Mouse (Mus musculus) MEL-GATA-1-ER (cell line): ENCODE data around the gene Sec14l2.

Experiments
- DNase-seq: peaks from one replicate; pipeline ENCODE4 v3.0.0-alpha.2; 2012; ENCODE audit warnings: low read depth; ENCODE audit errors: extremely low read depth

Sec14l2 gene

GRCm38 (mm10) chr11:4099447-4099846 lies 23.8 kb downstream of the Sec14l2 start:
- no peak for DNase-seq

- no peak for DNase-seq
These were observed 24.4 kb downstream of the Sec14l2 start for GRCm38 (mm10) chr11:4098816-4099215.

DNA sequence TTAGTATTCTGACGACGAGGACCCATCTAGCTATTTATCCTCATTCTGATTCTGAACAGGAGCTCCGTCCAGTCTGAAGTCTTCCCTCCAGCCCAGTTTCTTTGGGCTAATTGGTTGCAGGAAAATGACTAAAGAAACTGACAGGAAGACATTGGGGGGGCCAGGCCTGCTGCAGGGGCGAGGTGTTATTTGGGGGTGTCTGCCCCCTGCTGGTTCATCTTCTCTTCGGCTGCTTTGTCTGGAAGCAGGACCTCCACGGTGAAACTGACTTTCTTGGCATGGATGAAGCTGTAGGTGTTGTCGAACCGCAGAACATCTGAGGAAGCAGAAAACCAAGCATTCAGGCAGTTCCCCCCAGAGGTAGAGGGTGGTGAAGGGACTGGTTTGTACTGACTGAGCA lies 25.1 kb downstream of the Sec14l2 start:
- no peak for DNase-seq

DNA sequence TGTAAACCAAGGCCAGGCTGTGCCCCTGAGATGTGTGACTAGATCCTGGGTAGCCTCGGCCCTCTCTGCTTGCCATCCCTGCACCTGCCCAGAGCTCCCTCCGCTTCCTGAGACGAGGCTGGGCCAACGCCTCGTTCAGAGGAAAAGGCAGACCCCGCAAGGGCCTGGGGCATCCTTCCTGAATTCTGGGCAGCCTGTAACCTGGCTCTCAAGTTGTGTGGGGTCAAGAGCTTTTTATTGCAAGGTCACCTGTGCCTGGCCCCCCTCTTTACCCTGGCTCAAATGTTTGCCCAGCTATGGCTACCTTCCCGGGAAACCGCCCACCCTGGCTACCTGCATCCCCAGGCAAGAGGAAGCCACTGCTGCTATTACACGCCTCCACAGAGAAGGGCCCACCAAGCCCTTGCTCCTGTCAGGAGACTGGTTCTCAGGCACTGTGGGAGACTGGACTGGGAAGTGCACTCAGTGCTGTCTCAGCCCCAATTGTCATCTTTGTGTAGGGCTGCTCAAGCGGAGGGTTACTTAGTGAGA lies 26.1 kb downstream of the Sec14l2 start:
- no peak for DNase-seq

DNA sequence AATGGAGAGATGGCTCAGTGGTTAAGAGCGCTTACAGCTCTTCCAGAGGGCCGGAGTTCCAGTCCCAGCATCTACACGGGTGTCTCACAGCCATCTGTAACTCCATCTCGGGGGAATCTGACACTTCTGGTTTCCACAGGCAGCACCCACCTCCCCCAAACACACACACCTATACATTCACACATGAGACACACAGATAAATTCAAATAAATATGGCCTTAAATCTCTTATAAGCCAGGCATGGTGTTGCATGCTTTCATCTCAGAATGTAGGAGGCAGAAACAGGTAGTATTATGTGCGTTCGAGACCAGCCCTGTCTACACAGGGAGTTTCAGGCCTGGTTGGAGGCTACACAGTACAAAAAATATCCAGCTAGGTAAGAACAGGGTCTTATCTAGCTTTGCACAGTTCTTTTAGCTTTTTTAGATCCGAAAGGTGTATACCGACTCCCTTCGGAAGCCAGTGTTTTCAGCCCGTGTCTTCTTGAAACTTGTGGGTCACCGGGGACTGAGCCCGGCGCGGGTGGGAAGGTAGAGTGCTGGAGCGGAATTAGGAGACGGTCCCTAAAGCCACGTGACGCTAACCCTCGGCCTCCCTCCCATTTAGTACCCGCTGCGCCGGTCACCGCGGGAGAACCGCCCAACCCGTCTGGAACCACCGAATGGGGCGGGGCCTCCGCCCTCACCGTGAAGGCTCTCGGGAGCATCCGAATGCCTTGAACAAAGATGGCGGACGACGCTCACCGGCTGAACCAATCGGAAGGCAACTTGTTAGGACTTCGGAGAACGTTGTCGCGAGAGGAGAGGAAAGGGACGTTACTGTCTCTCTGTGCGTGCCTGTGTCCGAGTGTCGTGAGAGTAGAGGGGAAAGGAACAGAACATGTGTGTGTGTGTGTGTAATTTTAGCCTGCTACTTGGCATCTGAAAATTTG lies 26.9 kb downstream of the Sec14l2 start:
- DNase-seq: peak; percentile 98

DNA sequence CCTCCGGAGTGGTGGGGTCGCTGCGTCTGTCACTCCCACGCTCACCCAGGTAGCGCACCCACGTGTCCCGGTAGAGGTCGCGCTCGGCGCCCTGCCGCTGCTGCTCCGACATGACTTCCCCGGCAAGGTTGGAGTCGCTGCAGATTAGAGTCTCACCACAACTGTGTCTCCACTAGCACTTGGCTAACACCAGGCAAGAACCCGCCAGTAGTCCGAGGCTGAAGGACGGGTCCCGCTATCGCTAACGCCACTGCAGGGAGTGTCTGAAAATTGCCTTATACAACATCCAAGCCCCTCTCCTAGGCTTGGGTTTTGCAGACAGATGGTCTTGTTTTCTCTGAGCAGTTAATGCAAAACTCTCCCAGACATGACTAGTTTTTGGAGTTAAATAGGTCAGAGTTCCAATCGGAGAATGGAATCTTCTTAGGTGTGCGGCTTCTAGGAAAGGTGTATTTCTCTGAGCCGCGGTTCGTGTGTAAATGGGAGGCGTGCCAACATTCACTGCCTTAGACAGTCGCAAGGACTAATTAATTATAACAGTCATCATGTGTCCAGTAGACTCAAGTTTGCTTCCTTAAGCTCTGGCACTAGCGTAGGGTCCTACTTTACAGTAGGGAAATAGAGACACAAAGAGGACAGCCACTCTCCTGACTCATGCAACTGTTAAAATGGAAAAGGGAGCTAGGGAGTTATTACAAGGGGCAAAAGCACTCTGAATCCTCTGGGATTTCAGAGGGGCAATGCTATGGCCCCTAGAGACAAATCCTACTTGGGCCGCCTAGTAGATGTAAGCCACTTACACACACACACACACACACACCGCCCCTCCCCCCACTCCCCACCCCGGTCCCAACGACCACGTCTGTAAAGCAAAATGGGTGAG lies 27.8 kb downstream of the Sec14l2 start, which contains the start of gene Mtfp1:
Gene Mtfp1, minus strand, starts transcription at position 275 of the 883 bp plus-strand sequence.
- DNase-seq: peak; percentile 66

- DNase-seq: peak; percentile 76
These were observed 28.6 kb downstream of the Sec14l2 start for GRCm38 (mm10) chr11:4094378-4095170.

GRCm38 (mm10) chr11:4093459-4094377 lies 29.5 kb downstream of the Sec14l2 start:
- no peak for DNase-seq

DNA sequence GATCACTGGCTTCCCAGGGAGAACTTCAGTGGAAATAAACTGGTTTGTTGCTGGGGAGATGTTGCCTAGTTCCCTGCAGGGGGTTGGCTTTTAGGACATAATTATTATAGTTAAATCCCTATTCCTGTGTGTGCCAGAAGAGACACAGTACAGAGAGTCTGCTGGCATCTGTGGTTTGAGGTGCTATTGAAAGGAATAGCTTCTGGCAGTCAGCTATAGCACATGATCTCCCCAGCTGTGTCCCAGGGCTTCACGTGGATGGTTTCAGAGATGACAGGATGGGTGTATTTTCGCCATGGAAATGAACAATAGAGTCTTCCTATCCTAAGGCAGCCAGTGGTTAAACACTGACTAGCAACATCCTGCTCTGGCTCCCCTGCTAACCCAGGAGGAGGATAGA lies 35.9 kb downstream of the Sec14l2 start:
- no peak for DNase-seq

- DNase-seq: no peak
These were observed 37.0 kb downstream of the Sec14l2 start for GRCm38 (mm10) chr11:4086246-4086645.

DNA sequence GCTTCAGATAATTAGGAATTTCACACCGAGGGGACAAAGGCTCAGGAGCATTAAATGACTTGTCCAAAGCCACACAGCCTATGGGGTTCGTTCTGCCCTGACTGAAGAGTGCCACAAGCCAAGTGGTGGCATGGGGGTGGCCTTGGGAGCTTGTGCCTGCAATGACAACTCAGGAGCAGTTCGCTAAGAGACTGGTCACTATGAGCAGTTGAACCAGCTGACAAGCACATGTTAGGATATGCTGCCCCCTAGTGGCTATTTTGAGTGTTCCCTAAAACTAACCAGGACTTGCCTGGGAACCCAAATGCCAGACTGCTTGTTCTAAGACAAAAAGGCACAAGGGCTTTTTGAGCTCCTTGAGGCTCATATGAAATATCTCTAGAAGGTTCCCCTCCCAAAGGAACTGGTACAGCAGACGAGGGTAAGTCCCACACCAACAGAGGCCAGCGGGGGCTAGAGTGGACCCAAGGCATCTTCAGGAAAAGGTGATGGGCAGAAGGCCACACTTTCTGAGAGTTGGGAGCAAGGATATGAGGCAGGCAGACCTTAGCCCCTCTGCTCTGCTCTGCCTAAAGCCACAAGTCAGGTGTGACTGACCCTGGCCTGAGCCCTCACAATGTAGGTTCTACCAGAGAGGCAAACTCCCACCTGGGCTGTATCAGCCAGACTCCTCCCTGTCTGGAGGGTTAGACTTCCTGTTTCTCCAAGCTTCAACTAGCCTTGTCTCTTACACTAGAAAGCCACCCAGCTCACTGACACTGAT lies 39.7 kb downstream of the Sec14l2 start:
- peak; percentile 55 for DNase-seq

- peak; percentile 51 for DNase-seq
These were observed 43.0 kb downstream of the Sec14l2 start for GRCm38 (mm10) chr11:4080219-4080618.

DNA sequence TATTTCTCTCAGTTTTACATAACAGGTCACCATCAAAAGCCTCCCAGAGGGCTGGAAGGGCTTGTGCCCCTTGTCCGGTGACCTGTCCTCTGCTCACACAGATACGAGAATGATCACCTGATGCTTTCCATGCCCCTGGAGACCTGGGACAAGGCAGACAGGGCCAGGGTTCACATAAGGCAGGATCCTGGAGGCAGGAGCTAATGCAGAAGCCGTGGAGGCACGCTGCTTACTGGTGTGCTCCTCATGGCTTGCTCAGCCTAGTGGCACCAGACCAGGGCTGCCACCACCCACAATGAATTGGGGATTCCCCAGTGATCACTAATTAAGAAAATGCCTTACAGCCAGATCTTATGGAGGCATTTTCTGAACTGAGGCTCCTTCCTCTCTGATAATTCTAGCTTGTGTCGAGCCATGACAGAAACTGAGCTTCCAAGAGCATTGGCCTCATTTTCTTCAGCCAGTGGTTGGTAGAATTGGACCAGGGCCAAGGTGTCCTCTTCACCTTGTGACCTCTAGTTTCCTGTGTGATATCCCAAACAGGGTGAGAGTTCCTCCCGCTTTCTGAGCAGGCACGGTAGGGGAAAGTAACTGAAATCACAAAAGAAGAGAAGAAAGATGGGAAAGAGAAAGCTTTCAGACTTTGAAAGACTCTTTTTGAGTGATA lies 44.8 kb downstream of the Sec14l2 start:
- no peak for DNase-seq

DNA sequence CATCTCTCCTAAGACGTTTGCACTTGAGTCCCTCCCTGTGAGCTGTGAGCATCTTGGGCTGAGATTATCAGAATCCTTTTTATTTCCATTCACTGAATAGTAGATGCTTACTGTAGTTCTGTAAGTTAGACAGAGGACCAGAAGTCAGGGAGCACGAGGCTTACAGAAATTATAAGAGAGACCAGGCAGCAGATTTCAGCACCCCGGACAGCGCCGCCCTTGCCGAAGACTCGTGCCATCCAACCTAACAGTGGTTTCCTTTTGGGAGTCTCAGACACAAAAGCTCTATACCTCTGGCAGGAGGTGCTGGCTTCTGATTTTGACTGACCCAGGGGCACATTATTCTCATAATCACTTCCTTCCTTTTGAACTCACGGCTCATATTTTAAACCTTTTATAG lies 46.6 kb downstream of the Sec14l2 start:
- DNase-seq: no peak

GRCm38 (mm10) chr11:4069664-4070063 lies 53.6 kb downstream of the Sec14l2 start:
- no peak for DNase-seq

DNA sequence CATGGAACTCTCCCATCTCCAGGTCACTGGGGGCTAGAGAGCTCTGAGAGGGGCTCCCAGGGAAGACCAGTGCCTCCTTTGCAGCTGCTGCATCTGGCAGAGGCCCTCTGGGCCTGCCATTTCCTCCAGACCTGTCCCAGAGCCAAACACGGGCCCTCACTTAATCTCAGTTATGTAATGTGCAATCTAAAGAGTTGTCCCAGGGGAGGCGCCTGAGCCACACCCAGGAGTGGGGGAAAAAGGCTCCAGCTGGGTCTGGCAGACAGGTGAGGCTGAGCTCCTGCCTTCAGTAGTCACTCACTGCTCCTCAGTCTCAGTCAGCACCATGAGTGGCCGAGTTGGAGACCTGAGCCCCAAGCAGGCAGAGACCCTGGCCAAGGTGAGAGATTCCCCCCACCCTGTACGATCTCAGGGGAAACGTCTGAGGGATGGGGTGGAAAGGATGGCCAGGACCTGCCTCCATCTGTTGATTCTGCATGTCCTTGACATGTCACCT lies 58.5 kb downstream of the Sec14l2 start, which contains the start of gene Sec14l3:
Gene Sec14l3, plus strand, starts transcription at position 215 of the 496 bp plus-strand sequence.
- no peak for DNase-seq

DNA sequence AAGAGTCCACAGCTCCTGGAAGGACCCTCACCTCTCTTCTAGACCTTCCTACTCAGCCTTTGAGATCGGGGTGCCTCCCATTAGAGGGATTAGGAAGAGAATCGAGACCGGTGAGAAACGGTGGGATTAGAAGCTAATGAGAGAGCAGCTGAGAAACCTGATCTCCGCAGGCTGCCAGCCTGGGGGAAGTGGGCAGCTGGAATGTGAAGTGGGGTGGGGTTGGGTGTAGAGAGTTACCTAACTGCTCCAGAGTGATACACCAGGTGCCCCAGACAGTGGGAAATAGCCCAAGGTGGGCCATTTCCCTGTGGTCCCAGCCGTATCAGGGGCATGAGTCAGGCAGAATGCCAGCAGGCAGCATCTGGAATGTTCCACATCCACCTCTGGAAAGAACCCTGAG lies 60.2 kb downstream of the Sec14l2 start:
- DNase-seq: no peak

DNA sequence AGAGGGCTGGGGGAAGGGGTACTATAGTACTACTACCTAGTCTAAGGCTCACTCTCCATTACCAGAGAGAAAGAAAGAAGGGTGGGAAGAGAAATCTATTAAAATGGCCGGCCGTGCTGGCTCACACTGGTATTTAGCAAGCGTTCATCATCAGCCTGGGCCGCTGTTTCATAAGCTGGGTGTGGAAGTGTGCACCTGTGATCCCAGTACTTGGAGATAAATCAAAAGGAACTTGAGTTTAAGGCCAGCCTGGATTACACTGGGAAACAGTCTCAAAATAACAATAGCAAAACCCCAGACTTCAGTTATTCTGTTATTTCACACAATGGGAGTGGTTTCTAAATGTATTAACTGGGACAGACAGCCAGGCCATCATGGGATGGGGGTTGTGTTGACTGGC lies 60.7 kb downstream of the Sec14l2 start:
- no peak for DNase-seq
